Mouse (Mus musculus) E14TG2a.4 (cell line): ENCODE data around the gene Fgfr1op.

Experiments used
- CTCF ChIP-seq: conservative IDR thresholded peaks from 2 replicates; pipeline ENCODE4 v1.5.1; 2014; ENCODE audit warnings: low read length
- POU5F1 ChIP-seq: IDR thresholded peaks from 2 replicates; pipeline ENCODE4 v1.6.1; 2014; ENCODE audit warnings: low read length, borderline replicate concordance

DNA sequence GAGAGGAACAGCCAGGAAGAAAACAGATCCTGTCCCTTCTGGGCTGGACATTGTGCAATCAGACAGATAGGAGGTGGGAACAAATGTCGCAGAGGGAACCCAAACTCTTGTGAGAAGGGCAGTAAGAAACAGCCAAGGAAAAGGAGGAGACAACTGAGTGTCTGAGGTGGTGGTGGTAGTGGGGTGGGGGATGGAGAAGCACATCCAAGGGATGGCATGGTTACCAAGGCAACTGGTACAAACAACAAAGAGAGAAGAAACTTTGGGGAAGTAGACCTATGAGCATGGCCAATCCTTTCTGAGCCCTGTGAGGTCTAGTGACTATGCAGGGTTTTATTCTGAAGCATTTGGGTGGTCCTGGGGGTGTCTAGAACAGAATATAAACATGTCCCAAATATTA lies 49.1 kb downstream of the Fgfr1op start:
- no peak for TF ChIP-seq CTCF
- TF ChIP-seq POU5F1, result no peak
